Mouse (Mus musculus): ENCODE measurements around the gene Luc7l2. TPM values are rescaled to one million over a fixed set of nuclear protein-coding genes. Genes with fewer than 3 reads are reported as not detected.

The Luc7l2 gene
- polyA plus RNA-seq, 2 experiments = 18.0 to 57.2 TPM

- H3K27ac ChIP-seq = no peak overlapping the region
- 92% methylated on average over 3 of the region's 3 CpGs for WGBS (ENCODE audit: insufficient replicate concordance)
- H3K9ac ChIP-seq (replicated peaks) = no peak overlapping the region
- ATAC-seq (ENCODE audit: insufficient read depth) = no peak
- no peak overlapping the region for H3K4me2 ChIP-seq (ENCODE audit: low read depth)
- no peak overlapping the region for H3K4me3 ChIP-seq (ENCODE audit: insufficient read depth in 1 of 2, low read depth in 2 of 2, low read length in 2 of 2)
- H3K9me3 ChIP-seq (ENCODE audit: control insufficient read depth, low read length) = no peaks in the 10 kb centered on the region
- H3K4me1 ChIP-seq (replicated peaks; ENCODE audit: control insufficient read depth in 2 of 2, insufficient read depth in 2 of 2, low read length in 1 of 2) = 0 out of 4 replicates have a peak, but pooled peaks cover 0 to 1% of the 10 kb centered on the region in 2 experiments
- no peak for DNase-seq (ENCODE audit: low read depth in 3 of 3, low spot score in 3 of 3)
- no peaks in the 10 kb centered on the region for H3K27me3 ChIP-seq (ENCODE audit: control insufficient read depth, insufficient read depth, low read length)
- peaks cover 46% of the 10 kb centered on the region for H3K36me3 ChIP-seq (replicated peaks; ENCODE audit: control insufficient read depth, insufficient read depth, low read depth)
- TF ChIP-seq CTCF (IDR thresholded peaks at IDR 0.05; ENCODE audit: low read depth) (no peak), EP300 (IDR thresholded peaks at IDR 0.05; ENCODE audit: low read depth) (no peak)
Measured at GRCm38 (mm10) chr6:38580112-38580857, 29.2 kb downstream of the Luc7l2 start.

GRCm38 (mm10) chr6:38581711-38582110 is 30.6 kb downstream of the Luc7l2 start:
- TF ChIP-seq CTCF (IDR thresholded peaks at IDR 0.05; ENCODE audit: low read depth) (no peak), EP300 (IDR thresholded peaks at IDR 0.05; ENCODE audit: low read depth) (no peak)
- Histone ChIP-seq H3K4me3 (ENCODE audit: insufficient read depth in 1 of 2, low read depth in 2 of 2, low read length in 2 of 2) (no peak overlapping the region), H3K9ac (replicated peaks) (no peak overlapping the region), H3K27me3 (ENCODE audit: control insufficient read depth, insufficient read depth, low read length) (no peaks in the 10 kb centered on the region), H3K27ac (no peak overlapping the region), H3K4me2 (ENCODE audit: low read depth) (no peak overlapping the region), H3K9me3 (ENCODE audit: control insufficient read depth, low read length) (no peaks in the 10 kb centered on the region), H3K4me1 (replicated peaks; ENCODE audit: control insufficient read depth in 2 of 2, insufficient read depth in 2 of 2, low read length in 1 of 2) (0 out of 4 replicates have a peak, but pooled peaks cover 0 to 1% of the 10 kb centered on the region in 2 experiments), H3K36me3 (replicated peaks; ENCODE audit: control insufficient read depth, insufficient read depth, low read depth) (peaks cover 54% of the 10 kb centered on the region)
- ATAC-seq (ENCODE audit: insufficient read depth) (no peak), DNase-seq (ENCODE audit: low read depth in 3 of 3, low spot score in 3 of 3) (no peak)
- 89% methylated on average over 3 of the region's 3 CpGs for WGBS (ENCODE audit: insufficient replicate concordance)

- ATAC-seq (ENCODE audit: insufficient read depth) (no peak), DNase-seq (ENCODE audit: low read depth in 3 of 3, low spot score in 3 of 3) (no peak)
- TF ChIP-seq CTCF (IDR thresholded peaks at IDR 0.05; ENCODE audit: low read depth) (no peak), EP300 (IDR thresholded peaks at IDR 0.05; ENCODE audit: low read depth) (no peak)
- H3K4me2 ChIP-seq (ENCODE audit: low read depth) = no peak overlapping the region
- H3K36me3 ChIP-seq (replicated peaks; ENCODE audit: control insufficient read depth, insufficient read depth, low read depth) = peaks cover 58% of the 10 kb centered on the region
- no peak overlapping the region for H3K27ac ChIP-seq
- no peaks in the 10 kb centered on the region for H3K9me3 ChIP-seq (ENCODE audit: control insufficient read depth, low read length)
- H3K27me3 ChIP-seq (ENCODE audit: control insufficient read depth, insufficient read depth, low read length) = no peaks in the 10 kb centered on the region
- no peaks in the 10 kb centered on the region for H3K4me1 ChIP-seq (replicated peaks; ENCODE audit: control insufficient read depth in 2 of 2, insufficient read depth in 2 of 2, low read length in 1 of 2)
- H3K9ac ChIP-seq (replicated peaks) = no peak overlapping the region
- H3K4me3 ChIP-seq (ENCODE audit: insufficient read depth in 1 of 2, low read depth in 2 of 2, low read length in 2 of 2) = no peak overlapping the region
- 83% methylated on average over 4 of the region's 4 CpGs for WGBS (ENCODE audit: insufficient replicate concordance)
Measured at GRCm38 (mm10) chr6:38597481-38597880, 46.3 kb downstream of the Luc7l2 start.

GRCm38 (mm10) chr6:38609892-38610291 is 58.8 kb downstream of the Luc7l2 start:
- 88% methylated on average over 2 of the region's 2 CpGs for WGBS (ENCODE audit: insufficient replicate concordance)
- no peak for ATAC-seq (ENCODE audit: insufficient read depth)

GRCm38 (mm10) chr6:38622406-38622805 is 71.3 kb downstream of the Luc7l2 start:
- Histone ChIP-seq H3K36me3 (replicated peaks; ENCODE audit: control insufficient read depth, insufficient read depth, low read depth) (peaks cover 26% of the 10 kb centered on the region), H3K27ac (no peak overlapping the region), H3K27me3 (ENCODE audit: control insufficient read depth, insufficient read depth, low read length) (no peaks in the 10 kb centered on the region), H3K9ac (replicated peaks) (no peak overlapping the region), H3K4me3 (ENCODE audit: insufficient read depth in 1 of 2, low read depth in 2 of 2, low read length in 2 of 2) (no peak overlapping the region), H3K4me1 (replicated peaks; ENCODE audit: control insufficient read depth in 2 of 2, insufficient read depth in 2 of 2, low read length in 1 of 2) (peaks cover 8 to 17% of the 10 kb centered on the region in 2 experiments; a peak in 3 of 4 replicates), H3K4me2 (ENCODE audit: low read depth) (no peak overlapping the region), H3K9me3 (ENCODE audit: control insufficient read depth, low read length) (no peaks in the 10 kb centered on the region)
- WGBS (ENCODE audit: insufficient replicate concordance) = 89% methylated on average over 1 of the region's 1 CpGs
- ATAC-seq (ENCODE audit: insufficient read depth) (no peak), DNase-seq (ENCODE audit: low read depth in 3 of 3, low spot score in 3 of 3) (no peak)
- TF ChIP-seq EP300 (IDR thresholded peaks at IDR 0.05; ENCODE audit: low read depth) = no peak
- no peak for TF ChIP-seq CTCF (IDR thresholded peaks at IDR 0.05; ENCODE audit: low read depth)

More at GRCm38 (mm10) chr6:38609892-38610291, 58.8 kb downstream of the Luc7l2 start:
- Histone ChIP-seq H3K4me1 (replicated peaks; ENCODE audit: control insufficient read depth in 2 of 2, insufficient read depth in 2 of 2, low read length in 1 of 2) (no peaks in the 10 kb centered on the region), H3K4me3 (ENCODE audit: insufficient read depth in 1 of 2, low read depth in 2 of 2, low read length in 2 of 2) (no peak overlapping the region), H3K9me3 (ENCODE audit: control insufficient read depth, low read length) (no peaks in the 10 kb centered on the region), H3K36me3 (replicated peaks; ENCODE audit: control insufficient read depth, insufficient read depth, low read depth) (peaks cover 40% of the 10 kb centered on the region), H3K27me3 (ENCODE audit: control insufficient read depth, insufficient read depth, low read length) (no peaks in the 10 kb centered on the region), H3K4me2 (ENCODE audit: low read depth) (no peak overlapping the region), H3K9ac (replicated peaks) (no peak overlapping the region), H3K27ac (no peak overlapping the region)
- no peak for DNase-seq (ENCODE audit: low read depth in 3 of 3, low spot score in 3 of 3)
- TF ChIP-seq EP300 (IDR thresholded peaks at IDR 0.05; ENCODE audit: low read depth) (no peak), CTCF (IDR thresholded peaks at IDR 0.05; ENCODE audit: low read depth) (no peak)

Measured in liver, embryonic 14.5 days (tissue).